Mouse (Mus musculus) cortical plate, adult 2 months (tissue): ENCODE data around the gene Rpap1.

ENCODE experiments used
- CTCF ChIP-seq: fragments of 200-500 bp; IDR thresholded peaks from 2 replicates; pipeline ENCODE4 v1.5.1; 2011; ENCODE audit warnings: mild to moderate bottlenecking, control low read depth, low read length; ENCODE audit not compliant: insufficient read depth; ENCODE audit errors: extremely low read depth
- POLR2A ChIP-seq: fragments of 200-500 bp; IDR thresholded peaks from 2 replicates; pipeline ENCODE4 v1.6.1; 2011; ENCODE audit warnings: mild to moderate bottlenecking, low read length, control low read depth; ENCODE audit not compliant: insufficient read depth; ENCODE audit errors: extremely low read depth

DNA sequence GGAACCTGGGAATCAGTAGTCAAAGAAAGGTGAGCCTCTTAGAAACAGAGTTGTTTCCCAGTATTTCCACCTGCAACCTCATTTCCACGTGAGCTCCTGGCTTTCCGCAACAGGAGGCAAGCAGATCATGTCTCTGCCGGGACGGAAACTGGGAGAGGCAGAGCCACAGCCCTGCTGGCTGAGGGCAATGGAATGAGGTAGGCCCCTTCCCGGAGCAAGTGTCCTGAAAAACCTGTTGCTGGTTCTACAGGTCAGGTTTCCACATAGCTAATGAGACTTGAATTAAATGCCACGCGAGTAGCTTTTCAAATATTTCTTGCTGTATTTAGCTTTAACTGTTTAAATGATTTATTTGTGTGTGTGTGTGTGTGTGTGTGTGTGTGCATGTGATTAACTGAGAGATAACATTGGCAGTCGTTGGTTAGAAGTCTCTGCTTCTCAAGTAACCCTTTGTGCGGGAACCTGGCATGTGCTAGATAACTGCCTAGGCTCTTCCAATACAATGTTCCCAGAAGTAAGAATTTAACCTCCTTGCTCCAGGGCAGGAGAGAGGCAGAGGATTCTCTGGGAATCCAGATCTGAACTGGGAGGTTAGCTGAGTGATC is 31.4 kb upstream of the Rpap1 start:
- no peak for TF ChIP-seq CTCF
- no peak for TF ChIP-seq POLR2A
